Comparison of ENCODE assay signal across 10 mouse cellular contexts in the genomic region with DNA sequence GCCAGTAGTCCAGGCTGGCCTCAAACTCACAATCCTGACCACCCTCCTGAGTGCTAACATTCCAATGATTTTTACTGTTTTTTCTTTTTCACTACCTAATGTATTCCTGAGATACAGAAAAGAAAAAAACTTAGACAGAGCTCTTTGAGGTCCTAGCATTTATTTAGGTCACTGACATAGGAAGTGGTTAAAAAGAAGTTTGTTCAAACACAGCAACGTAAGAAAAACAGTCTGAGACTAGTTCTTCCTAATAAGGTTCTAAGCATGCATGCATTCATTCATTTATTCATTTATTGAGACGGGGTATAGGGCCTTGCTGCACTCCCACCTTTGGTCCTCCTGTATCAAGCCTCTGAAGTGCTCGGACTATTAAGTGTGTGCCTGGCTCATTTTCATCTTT.
"Had no signal": no experiment of that assay in that cellular context is flagged by ENCODE, and none has a peak within 500 bp of the region (broad histone marks: within the 10 kb centered on the region; RNA-seq: fewer than 3 reads in every experiment).

No protein-coding gene starts in this region.

- H3K4me1 ChIP-seq: intestine, embryonic 15.5 days; limb, embryonic 15.5 days; midbrain, embryonic 15.5 days; neural tube, embryonic 12.5 days had no signal

- H3K27me3 ChIP-seq: intestine, embryonic 15.5 days; limb, embryonic 15.5 days; midbrain, embryonic 15.5 days; neural tube, embryonic 12.5 days had no signal

- ATAC-seq: intestine, embryonic 15.5 days; midbrain, embryonic 15.5 days had no signal

- H3K9ac ChIP-seq: intestine, embryonic 15.5 days; limb, embryonic 15.5 days; midbrain, embryonic 15.5 days; neural tube, embryonic 12.5 days had no signal

- H3K4me3 ChIP-seq: intestine, embryonic 15.5 days; limb, embryonic 15.5 days; midbrain, embryonic 15.5 days; neural tube, embryonic 12.5 days had no signal

- H3K4me2 ChIP-seq: intestine, embryonic 15.5 days; limb, embryonic 15.5 days; midbrain, embryonic 11.5 days; midbrain, embryonic 15.5 days; neural tube, embryonic 12.5 days had no signal

- DNase-seq: kidney, adult 18-20 months; kidney, postnatal 10 days; lung, adult 18-20 months; spleen, adult 18-20 months; thymus, postnatal 36 days had no signal

- H3K9me3 ChIP-seq: intestine, embryonic 15.5 days; limb, embryonic 15.5 days; midbrain, embryonic 15.5 days; neural tube, embryonic 12.5 days had no signal

- H3K27ac ChIP-seq: intestine, embryonic 15.5 days; limb, embryonic 15.5 days; midbrain, embryonic 15.5 days; neural tube, embryonic 12.5 days had no signal
